Mouse (Mus musculus) left cerebral cortex, adult 8-10 months (tissue): Measurements from ENCODE around the gene Gm28305. TPM values are rescaled to one million over a fixed set of nuclear protein-coding genes. Genes with fewer than 3 reads are reported as not detected.

Experiments
- DNase-seq, 2 experiments: peaks; one replicate each; pipeline ENCODE4 v3.0.0; 2022; ENCODE audit warnings: low spot score in 2 of 2
- total RNA-seq, 4 experiments: library from RNA; stranded (reverse); gene quantifications; 2 replicates each; pipeline ENCODE4 v1.2.4; 2022

The Gm28305 gene
- total RNA-seq, 4 experiments from 2014 or later: not detected

DNA sequence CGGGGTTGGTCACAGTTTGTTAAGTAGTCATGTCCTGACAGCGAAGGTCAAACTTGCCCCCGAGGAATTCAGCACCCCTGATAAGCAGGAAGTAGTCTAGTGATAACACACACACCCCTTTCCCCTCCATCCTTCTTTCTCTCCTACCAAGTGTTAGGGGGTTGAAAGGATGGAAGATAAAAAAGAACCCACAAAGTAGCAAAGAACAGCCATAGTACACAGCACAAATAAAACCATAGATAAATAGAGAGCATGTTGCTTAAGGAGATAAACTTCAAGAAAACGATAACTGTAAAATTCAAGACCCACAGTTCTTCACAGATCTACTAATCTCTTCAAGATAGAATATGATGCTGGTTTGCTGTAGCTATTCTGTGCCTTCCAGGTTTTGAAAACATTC lies 29.8 kb downstream of the Gm28305 start:
- DNase-seq: no peak

DNA sequence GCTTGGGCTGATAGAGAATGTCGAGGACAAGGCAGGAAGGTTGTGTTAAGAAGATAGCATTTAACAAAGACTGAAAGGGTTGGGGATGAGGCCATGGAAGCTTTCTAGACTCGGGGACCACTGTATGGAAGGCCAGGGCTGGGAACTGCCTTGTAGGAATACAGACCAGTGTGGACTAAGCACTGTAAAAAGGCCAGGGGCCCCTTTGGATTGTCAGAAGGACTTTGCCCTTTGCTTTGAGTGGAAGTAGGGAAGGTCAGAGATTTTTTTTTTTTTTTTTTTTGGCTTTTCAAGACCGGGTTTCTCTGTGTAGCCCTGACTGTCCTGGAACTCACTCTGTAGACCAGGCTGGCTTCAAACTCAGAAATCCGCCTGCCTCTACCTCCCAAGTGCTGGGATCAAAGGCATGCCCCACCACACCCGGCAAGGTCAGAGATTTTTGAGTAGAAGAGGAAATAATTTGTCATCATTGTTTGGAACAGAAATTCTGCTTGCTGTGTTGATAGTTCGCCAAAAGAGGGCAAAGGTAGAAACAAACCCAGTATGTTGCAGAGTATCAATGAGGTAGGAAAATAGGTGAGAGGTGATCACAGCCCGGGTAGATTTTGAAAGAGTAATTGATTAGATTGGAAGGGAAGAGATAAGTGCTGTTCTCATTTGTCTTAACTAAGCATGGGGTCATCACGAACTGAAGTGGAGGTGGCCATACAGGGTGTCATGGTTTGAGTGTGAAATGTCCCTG lies 30.6 kb downstream of the Gm28305 start:
- DNase-seq: no peak

DNA sequence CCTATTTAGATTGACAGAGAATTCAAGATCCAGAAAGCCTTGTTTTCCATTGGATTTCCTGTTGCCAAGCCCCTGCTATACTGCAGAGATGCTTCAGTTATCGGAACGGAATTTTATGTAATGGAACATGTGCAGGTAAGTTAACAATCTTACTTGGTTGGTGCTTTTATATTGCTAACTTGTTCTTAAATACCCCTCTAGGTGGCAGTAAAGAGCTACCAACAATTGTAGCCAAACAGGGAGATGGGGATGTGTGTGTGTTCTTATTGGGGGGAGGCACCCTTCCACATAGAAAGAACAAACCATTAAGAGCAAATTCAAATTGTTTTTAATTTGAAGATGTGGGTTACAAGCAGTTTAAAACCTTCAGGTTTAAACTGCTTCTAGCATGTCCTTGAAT lies 35.3 kb downstream of the Gm28305 start:
- DNase-seq: no peak

DNA sequence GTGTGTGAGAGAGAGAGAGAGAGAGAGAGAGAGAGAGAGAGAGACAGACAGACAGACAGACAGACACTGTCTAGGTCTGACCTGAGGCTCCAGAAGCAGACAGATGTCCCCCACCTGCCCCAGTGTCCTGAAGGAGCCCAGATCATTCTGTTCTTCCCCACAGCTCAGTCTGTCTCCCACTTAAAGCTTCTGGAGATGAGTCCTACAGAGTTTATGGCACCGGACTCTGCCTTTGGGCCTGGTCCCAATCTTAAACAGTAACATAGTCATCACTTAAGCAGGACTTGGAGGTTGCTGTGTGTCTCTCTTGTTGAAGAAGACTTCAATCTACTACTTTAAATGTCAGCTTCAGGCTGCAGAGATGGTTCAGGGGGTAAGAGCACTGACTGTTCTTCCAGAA lies 38.3 kb downstream of the Gm28305 start:
- no peak for DNase-seq

DNA sequence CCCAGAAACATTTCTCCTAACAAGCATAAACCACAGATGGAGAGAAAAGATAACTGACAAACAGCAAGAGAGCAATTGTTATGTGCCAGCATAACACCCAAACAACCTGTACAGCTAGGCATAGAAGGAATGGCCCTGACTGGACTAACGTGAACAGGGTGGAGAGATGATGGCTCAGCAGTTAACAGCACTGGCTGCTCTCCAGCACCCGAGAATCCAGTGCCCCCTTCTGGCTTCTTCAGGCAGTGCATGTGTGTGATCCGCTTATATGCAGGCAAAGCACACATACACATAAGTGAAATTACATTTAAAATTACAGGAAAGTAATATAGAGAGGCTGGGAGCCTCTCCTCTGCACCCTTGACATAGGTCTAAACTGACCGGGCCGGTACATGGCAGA lies 38.9 kb downstream of the Gm28305 start:
- peak in 1 of 2 experiments; percentile 18 for DNase-seq

DNA sequence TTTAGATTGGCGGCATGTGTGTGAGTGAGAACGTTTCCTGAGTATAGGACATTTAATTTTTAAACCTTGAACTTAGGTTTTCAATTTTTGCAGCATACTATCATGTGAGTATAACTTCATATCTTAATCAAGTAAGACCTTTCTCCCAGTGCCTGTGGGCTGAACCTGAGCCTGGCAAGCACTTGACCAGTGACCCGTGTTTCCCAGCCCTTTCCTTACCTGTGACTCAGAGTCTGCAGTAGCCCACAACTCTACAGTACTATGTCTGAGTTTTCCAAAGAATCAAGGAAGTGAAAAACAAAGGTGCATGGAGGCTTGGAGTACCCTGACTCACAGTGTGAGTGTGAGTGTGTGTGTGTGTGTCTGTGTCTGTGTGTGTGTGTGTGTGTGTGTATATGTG lies 39.6 kb downstream of the Gm28305 start:
- DNase-seq: no peak

DNA sequence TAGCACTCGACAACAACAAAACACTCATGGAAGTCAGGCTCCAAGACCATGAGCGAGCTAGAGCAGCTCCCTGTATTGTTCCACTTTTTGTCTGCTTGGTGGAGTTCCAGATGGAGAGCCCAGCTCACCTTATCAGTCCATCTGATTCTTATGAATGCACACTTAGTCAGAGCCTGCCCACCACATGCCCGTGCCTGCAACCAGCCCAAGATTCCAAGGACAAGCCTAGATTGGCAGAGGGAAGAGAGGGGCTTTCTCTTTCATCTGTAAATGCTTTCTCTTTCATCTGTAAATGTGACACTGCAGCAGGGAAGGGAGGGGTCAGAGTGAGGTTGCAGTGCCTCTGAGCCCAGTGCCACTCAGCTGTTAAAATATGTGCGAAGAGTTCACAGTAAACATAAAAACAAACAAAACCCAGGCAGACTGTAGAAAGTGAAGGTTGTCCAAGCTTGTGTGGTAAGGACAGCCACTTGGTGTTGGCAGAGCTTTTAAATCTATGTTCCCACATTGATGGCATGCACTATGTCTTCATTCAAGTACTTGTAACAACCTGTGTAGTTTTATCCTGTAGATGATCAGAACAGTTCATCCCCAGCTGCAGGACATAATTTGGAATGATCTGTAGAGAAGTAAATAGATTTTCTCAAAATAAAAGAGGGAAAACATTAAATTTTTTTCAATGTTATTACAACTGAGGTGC lies 45.4 kb downstream of the Gm28305 start:
- DNase-seq: no peak

DNA sequence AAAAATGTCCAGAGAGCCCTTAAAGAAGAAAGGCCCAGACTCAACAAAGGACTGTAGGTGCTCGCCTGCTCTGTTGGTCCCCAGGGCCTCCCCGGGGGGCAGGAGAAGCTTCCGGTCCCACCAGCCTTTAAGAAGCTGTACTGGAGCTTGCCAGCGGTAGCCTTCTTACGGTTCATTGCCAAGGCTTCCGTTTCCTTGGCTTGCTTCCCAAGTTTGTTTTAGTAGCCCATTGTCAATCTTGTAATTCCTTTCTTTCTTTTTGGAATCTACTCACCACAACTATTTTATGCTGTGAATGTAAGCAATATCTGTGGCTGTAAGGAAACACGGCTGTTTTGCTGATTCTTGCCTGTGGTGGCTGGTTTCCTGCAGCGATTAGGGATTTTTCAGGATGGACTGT lies 48.1 kb downstream of the Gm28305 start:
- DNase-seq: no peak

DNA sequence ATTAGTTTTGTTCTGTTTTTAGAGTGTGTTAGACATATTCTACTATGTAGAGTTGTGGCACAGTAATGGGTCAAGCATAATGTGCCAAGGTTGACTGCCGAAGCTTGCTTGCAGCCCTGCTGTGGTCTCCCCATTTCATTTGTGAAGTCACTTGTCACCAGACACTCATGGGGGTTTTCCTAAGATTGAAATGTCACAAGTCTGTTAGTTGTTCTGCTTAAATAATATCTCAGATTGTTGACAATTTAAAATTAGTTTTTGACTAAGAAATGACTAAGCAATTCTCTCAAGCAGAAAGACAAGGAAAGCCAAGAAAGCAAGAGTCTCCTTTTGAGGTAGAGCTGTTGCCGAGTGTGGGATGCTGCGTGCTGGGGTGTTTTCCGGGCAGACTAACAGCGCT lies 52.5 kb downstream of the Gm28305 start:
- DNase-seq: no peak

DNA sequence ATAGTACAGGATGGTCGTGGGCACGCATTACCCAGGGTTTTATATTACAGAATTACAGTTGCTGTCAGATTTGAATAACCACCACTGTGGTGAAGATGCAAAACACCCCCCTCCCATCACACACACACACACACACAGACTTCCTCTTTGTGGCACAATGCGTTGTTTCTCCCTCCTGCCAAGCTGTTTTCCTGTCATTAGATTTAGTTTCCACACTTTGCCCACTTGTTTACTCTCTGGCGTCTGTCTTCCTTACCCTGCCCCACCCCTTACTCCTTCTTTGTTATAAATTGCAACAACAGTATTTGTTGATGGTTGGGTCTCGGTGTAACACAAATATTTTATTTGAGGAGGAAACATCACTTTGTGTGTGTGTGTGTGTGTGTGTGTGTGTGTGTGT lies 57.8 kb downstream of the Gm28305 start:
- DNase-seq: no peak

DNA sequence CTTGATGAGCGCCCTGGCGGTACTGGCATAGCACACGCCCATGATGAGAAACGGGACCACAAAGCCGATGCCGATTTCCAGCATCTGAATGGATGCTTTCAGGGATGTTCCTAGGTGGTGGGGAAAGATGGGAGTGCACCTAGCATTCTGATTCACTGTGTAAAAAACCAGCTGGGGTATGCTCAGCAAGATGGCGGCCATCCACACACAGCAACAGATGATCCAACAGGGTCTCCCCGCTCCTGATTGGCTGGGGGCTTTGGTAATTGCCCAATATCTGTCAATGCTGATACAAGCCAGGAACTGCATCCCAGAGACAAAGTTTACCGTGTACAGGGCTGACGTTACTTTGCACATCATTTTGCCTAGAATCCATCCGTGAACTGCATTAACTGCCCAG lies 58.6 kb downstream of the Gm28305 start:
- no peak for DNase-seq

DNA sequence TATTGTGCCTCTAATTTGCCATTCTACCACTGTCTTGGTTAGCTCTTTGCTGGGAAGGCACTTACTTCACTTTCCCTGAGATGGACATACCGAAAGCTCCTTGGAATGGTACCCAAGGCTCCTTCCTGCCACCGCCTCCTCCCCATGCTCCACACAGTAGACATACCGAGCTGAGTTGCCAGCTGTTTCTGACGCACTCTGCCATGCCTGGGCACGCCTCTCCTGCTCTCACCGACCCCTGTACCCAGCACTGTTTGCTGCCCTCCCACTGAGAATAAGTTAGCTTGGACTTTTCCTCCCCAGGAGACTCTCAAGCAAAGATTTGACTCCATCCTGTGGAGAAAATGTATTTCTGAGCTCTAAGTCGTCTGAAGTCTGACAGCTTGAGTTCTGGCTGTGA lies 60.4 kb downstream of the Gm28305 start:
- DNase-seq: no peak

DNA sequence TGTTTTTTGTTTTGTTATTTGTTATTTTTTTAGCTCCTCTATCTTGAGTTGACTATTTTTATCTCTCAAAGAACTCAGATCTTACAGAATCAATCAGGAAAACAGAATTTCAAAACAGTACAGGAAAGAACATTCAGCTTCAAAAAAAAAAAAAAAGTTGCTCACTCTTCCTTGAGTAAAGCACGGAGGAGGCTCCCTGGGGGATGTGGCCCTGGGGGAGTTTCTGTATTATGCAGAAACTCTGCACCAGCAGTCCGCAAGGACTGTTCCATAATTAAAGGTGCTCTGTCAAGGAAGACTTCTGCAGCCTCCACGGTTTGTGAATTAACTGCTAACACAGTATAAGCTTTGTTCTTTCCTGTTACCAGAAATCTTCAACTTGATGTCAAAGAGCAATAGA lies 61.0 kb downstream of the Gm28305 start:
- no peak for DNase-seq

DNA sequence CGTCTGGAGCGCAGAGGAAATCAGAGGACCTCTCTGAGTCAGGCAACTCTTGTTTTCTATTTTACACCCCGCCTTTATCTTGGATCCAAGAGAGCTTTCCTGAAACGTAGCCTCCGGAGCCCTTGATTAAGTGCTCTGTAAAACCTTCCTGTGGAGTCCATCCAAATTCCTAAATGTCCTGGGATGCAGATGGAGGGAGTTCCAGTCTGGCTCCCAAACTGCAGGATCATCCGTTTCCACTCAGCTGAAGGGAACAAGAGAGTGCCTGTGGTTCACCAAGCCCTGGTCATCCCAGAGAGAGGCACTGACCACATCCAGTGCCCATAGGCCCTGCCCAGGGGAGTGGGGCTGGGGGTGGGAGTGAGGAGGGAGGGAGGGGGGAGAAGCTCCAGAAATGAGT lies 61.8 kb downstream of the Gm28305 start:
- DNase-seq: no peak

DNA sequence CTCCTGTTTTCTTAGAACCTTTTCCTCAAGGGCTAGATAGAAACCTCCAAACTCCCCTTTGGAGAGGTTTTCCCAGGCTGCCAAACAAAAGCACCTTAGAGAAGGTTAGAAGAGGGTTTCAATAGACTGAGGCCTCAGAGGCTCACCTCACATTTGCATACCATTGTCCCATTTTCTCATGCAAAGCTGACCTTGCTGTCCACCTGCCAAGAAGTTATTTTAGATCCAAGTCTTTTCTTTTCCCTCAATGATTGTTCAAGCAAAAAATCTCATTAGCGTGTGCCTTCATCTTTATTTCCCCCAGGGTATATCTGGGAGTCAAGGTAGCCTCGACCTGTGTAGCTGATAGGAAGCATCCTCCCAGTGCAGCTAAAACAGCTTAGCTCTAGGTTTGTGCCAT lies 62.4 kb downstream of the Gm28305 start:
- DNase-seq: no peak

DNA sequence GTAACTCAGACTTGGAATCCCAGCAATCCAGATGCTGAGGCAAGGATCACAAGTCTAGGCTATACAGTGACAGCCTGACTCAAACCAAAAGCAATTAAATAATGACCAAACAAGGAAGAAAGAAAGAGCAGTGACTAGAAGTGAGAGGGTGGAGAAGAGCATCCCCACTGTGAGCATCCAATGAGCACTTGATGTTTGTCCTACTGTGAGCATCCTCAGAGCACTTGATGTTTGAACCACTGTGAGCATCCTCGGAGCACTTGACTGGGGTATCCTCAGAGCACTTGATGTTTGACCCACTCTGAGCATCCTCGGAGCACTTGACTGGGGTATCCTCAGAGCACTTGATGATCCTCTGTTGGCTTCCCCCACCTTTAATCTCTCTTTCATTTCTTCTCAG lies 64.5 kb downstream of the Gm28305 start:
- DNase-seq: no peak

DNA sequence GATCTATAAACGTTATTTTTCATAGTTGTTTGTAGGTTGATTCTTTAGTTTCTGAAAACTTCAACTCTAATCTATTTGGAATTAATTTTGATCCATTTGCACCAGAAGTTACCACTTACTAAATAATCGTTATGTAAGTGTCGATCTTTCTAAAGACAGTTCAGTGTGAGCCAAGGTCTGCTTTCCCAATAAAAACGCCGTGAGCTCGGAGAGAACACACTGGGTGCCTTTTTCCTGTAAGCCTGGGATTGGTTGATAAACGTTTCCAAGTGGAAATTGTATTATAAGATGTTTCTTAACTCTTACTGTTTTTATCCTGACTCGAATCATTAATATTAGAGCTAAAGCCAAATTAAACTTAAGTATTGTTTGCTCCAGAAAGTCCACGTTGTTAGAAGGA lies 66.5 kb downstream of the Gm28305 start:
- no peak for DNase-seq

DNA sequence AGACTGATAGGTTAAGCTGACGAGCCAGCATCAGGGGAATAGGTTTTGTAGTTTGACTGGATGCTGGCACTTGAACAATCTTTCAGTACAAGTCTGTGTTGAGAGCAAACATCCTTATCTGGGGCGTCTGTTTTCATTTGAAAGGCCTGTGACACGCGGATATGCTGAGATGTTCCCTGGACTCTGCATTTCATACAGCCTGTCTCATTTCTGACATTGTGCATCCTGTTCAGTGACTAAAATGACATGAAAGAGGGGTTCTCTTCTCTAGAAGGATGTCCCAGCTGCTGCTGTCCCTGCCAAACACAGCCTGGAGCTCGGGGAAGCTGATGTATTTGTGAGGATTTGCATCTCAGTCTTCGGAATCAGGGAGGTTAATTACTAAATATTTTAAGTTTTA lies 67.0 kb downstream of the Gm28305 start:
- no peak for DNase-seq

DNA sequence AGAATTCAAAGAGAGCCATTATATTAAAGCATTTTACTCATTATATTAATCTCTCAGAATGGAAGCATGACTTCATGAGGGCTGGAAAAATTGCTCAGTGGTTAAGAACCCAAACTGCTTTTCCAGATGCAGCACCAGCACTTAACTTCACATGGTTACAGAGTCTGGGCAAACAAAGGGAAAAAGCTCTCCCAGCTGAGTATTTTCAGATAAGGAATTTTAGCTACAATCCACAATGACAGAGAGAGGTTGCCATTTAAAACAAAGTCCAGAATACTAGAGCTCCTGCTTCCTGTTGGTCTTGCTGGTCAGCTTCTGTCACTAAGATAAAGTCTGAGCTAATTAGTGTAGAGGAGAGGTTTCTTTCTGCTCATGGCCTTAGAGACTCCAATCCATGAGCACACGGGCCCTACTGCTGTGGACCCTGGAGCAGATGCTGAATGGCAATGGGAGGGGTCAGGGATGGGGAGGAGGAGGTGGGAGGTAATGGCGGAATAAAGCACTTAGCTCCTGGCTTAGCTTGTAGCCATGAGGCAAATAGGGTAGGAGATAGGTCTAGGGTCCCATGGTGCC lies 68.2 kb downstream of the Gm28305 start:
- no peak for DNase-seq

DNA sequence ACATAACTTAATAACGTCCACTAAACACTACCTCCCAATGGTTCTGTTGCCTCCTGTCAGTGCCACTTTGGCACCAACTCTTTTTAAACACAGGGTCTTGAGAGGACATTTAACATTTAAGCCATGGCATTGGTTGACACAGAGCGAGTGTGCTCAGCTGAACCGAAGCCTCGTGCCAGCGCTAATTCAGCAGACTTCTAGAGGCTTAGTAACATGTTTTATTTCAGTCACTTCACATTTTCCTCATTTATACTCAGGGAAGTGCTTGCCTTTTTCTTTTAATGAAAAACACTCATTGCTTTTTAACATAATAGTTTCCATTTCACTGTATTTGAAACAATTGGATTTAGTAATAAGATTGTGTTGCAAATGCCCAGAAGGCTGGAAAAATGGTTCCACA lies 68.7 kb downstream of the Gm28305 start:
- DNase-seq: no peak

DNA sequence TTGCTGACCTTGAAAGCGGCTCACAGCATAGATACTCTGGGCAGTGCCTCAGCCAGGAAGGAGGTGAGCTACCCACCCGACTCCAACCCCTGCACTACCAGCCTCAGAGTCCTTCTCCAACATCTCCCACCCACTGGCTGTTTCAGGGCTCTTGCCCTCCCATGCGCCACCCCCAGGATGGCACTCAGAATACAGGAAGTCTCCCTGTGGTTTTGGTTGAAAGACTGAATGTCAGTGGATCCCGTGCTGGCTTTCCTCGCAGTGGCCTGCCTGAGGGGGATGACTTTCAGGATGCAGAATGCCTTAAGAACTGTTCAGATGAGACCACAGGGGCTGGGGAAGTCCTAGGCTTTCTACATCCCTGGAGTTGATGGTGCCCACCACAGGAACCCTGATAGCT lies 82.6 kb downstream of the Gm28305 start:
- DNase-seq: no peak

DNA sequence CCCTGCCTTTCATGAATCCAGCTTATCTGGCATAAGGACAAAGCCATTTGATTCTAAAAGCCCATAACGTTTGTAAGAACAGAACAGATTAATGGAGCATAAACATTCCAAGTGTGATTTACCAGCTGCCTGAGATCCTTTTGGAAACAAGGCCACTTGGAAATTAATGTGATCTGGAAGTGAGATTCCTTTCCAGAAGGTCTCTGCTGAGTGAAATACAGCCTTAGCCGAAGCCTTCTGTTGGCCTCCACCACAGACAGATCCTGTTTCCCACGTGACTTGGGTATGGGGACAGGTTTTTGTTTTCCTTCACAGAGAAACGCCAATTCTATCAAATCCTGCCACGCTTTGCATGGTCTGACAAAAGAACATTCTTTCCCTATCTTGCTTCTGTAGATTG lies 83.2 kb downstream of the Gm28305 start:
- no peak for DNase-seq
